Mouse (Mus musculus): ENCODE data around the gene Osbpl10. TPM values are rescaled to one million over a fixed set of nuclear protein-coding genes. Genes with fewer than 3 reads are reported as not detected.
"Not testable (repeated sequence)": the region's sequence is repeated elsewhere in the genome, so short reads cannot be mapped to it uniquely, and the experiment has no call there.

Gene Osbpl10
- polyA plus RNA-seq, 1 experiment from 2014 or later = 2.8 TPM

- no peak overlapping the region for H3K9ac ChIP-seq
- ATAC-seq (ENCODE audit: insufficient number of reproducible peaks, low FRiP score, low TSS enrichment, low read depth) = no peak
- no peak overlapping the region for H3K4me3 ChIP-seq (replicated peaks)
- WGBS = 64% methylated on average over 6 of the region's 6 CpGs
- no peak overlapping the region for H3K4me2 ChIP-seq (replicated peaks)
- no peaks in the 10 kb centered on the region for H3K36me3 ChIP-seq
- H3K27ac ChIP-seq (replicated peaks) = no peak overlapping the region
- H3K9me3 ChIP-seq (replicated peaks) = no peaks in the 10 kb centered on the region; the same call in 1 of the 2 replicates
- H3K27me3 ChIP-seq = no peaks in the 10 kb centered on the region
- H3K4me1 ChIP-seq = peaks cover 9% of the 10 kb centered on the region
Measured at GRCm38 (mm10) chr9:115007776-115008175, 29.4 kb downstream of the Osbpl10 start.

GRCm38 (mm10) chr9:115008194-115008593 lies 29.8 kb downstream of the Osbpl10 start:
- Histone ChIP-seq H3K4me3 (replicated peaks) (no peak overlapping the region), H3K36me3 (no peaks in the 10 kb centered on the region), H3K9ac (no peak overlapping the region), H3K27me3 (no peaks in the 10 kb centered on the region), H3K4me1 (peaks cover 9% of the 10 kb centered on the region), H3K4me2 (replicated peaks) (no peak overlapping the region), H3K9me3 (replicated peaks) (no peaks in the 10 kb centered on the region; the same call in 1 of the 2 replicates), H3K27ac (replicated peaks) (no peak overlapping the region)
- no peak for ATAC-seq (ENCODE audit: insufficient number of reproducible peaks, low FRiP score, low TSS enrichment, low read depth)
- 81% methylated on average over 7 of the region's 7 CpGs for WGBS

GRCm38 (mm10) chr9:115012367-115012766 lies 34.0 kb downstream of the Osbpl10 start:
- WGBS = 52% methylated on average over 12 of the region's 12 CpGs
- Histone ChIP-seq H3K4me1 (peaks cover 9% of the 10 kb centered on the region; the same call in 1 of the 2 replicates), H3K27ac (replicated peaks) (no peak overlapping the region), H3K27me3 (no peaks in the 10 kb centered on the region), H3K9me3 (replicated peaks) (no peaks in the 10 kb centered on the region; the same call in 1 of the 2 replicates), H3K9ac (no peak overlapping the region), H3K4me2 (replicated peaks) (no peak overlapping the region), H3K36me3 (no peaks in the 10 kb centered on the region), H3K4me3 (replicated peaks) (no peak overlapping the region)
- no peak for ATAC-seq (ENCODE audit: insufficient number of reproducible peaks, low FRiP score, low TSS enrichment, low read depth)

GRCm38 (mm10) chr9:115020141-115020540 lies 41.8 kb downstream of the Osbpl10 start:
- no peak overlapping the region for H3K4me2 ChIP-seq (replicated peaks)
- WGBS = 88% methylated on average over 7 of the region's 7 CpGs
- ATAC-seq (ENCODE audit: insufficient number of reproducible peaks, low FRiP score, low TSS enrichment, low read depth) = no peak
- H3K4me3 ChIP-seq (replicated peaks) = no peak overlapping the region
- no peaks in the 10 kb centered on the region for H3K9me3 ChIP-seq (replicated peaks)
- no peak overlapping the region for H3K27ac ChIP-seq (replicated peaks)
- H3K27me3 ChIP-seq = no peaks in the 10 kb centered on the region
- H3K36me3 ChIP-seq = no peaks in the 10 kb centered on the region
- H3K9ac ChIP-seq = no peak overlapping the region
- no peaks in the 10 kb centered on the region for H3K4me1 ChIP-seq

- 92% methylated on average over 2 of the region's 2 CpGs for WGBS
- no peaks in the 10 kb centered on the region for H3K36me3 ChIP-seq
Measured at GRCm38 (mm10) chr9:115021419-115021818, 43.0 kb downstream of the Osbpl10 start.

GRCm38 (mm10) chr9:115023137-115023536 lies 44.8 kb downstream of the Osbpl10 start:
- 83% methylated on average over 3 of the region's 3 CpGs for WGBS
- Histone ChIP-seq H3K27ac (replicated peaks) (no peak overlapping the region), H3K27me3 (no peaks in the 10 kb centered on the region), H3K4me1 (no peaks in the 10 kb centered on the region), H3K4me2 (replicated peaks) (no peak overlapping the region), H3K9ac (no peak overlapping the region), H3K9me3 (replicated peaks) (no peaks in the 10 kb centered on the region), H3K4me3 (replicated peaks) (no peak overlapping the region), H3K36me3 (no peaks in the 10 kb centered on the region)
- no peak for ATAC-seq (ENCODE audit: insufficient number of reproducible peaks, low FRiP score, low TSS enrichment, low read depth)

More at GRCm38 (mm10) chr9:115021419-115021818, 43.0 kb downstream of the Osbpl10 start:
- Histone ChIP-seq H3K4me1 (no peaks in the 10 kb centered on the region), H3K4me3 (replicated peaks) (no peak overlapping the region), H3K27ac (replicated peaks) (no peak overlapping the region), H3K27me3 (no peaks in the 10 kb centered on the region), H3K9ac (no peak overlapping the region), H3K4me2 (replicated peaks) (no peak overlapping the region), H3K9me3 (replicated peaks) (no peaks in the 10 kb centered on the region)
- ATAC-seq (ENCODE audit: insufficient number of reproducible peaks, low FRiP score, low TSS enrichment, low read depth) = no peak

- no peak overlapping the region for H3K27ac ChIP-seq (replicated peaks)
- H3K9me3 ChIP-seq (replicated peaks) = no peaks in the 10 kb centered on the region
- H3K27me3 ChIP-seq = no peaks in the 10 kb centered on the region
- H3K36me3 ChIP-seq = no peaks in the 10 kb centered on the region
- no peak overlapping the region for H3K4me3 ChIP-seq (replicated peaks)
- ATAC-seq (ENCODE audit: insufficient number of reproducible peaks, low FRiP score, low TSS enrichment, low read depth) = no peak
- no peak overlapping the region for H3K4me2 ChIP-seq (replicated peaks)
- H3K4me1 ChIP-seq = no peaks in the 10 kb centered on the region
- H3K9ac ChIP-seq = no peak overlapping the region
- 83% methylated on average over 10 of the region's 10 CpGs for WGBS
Measured at GRCm38 (mm10) chr9:115023708-115024383, 45.5 kb downstream of the Osbpl10 start.

- Histone ChIP-seq H3K27ac (replicated peaks) (no peak overlapping the region), H3K4me2 (replicated peaks) (no peak overlapping the region), H3K4me1 (no peaks in the 10 kb centered on the region), H3K9me3 (replicated peaks) (no peaks in the 10 kb centered on the region), H3K27me3 (no peaks in the 10 kb centered on the region), H3K9ac (no peak overlapping the region), H3K36me3 (no peaks in the 10 kb centered on the region), H3K4me3 (replicated peaks) (no peak overlapping the region)
- ATAC-seq (ENCODE audit: insufficient number of reproducible peaks, low FRiP score, low TSS enrichment, low read depth) = no peak
- WGBS = 20% methylated on average over 3 of the region's 3 CpGs
Measured at GRCm38 (mm10) chr9:115029307-115029706, 50.9 kb downstream of the Osbpl10 start.

- Histone ChIP-seq H3K27me3 (no peaks in the 10 kb centered on the region), H3K9ac (no peak overlapping the region), H3K4me1 (no peaks in the 10 kb centered on the region), H3K4me2 (replicated peaks) (no peak overlapping the region), H3K9me3 (replicated peaks) (no peaks in the 10 kb centered on the region), H3K27ac (replicated peaks) (no peak overlapping the region), H3K4me3 (replicated peaks) (no peak overlapping the region), H3K36me3 (no peaks in the 10 kb centered on the region)
- no peak for ATAC-seq (ENCODE audit: insufficient number of reproducible peaks, low FRiP score, low TSS enrichment, low read depth)
- WGBS = 79% methylated on average over 4 of the region's 4 CpGs
Measured at GRCm38 (mm10) chr9:115030581-115030980, 52.2 kb downstream of the Osbpl10 start.

GRCm38 (mm10) chr9:115031046-115031445 lies 52.7 kb downstream of the Osbpl10 start:
- not testable (repeated sequence) for ATAC-seq (ENCODE audit: insufficient number of reproducible peaks, low FRiP score, low TSS enrichment, low read depth); H3K4me3 ChIP-seq (replicated peaks); H3K27ac ChIP-seq (replicated peaks); H3K36me3 ChIP-seq; H3K4me1 ChIP-seq; H3K4me2 ChIP-seq (replicated peaks); H3K9ac ChIP-seq; H3K27me3 ChIP-seq; H3K9me3 ChIP-seq (replicated peaks)
- WGBS = 100% methylated on average over 1 of the region's 1 CpGs

- Histone ChIP-seq H3K4me2 (replicated peaks) (no peak overlapping the region), H3K27ac (replicated peaks) (no peak overlapping the region), H3K4me1 (no peaks in the 10 kb centered on the region), H3K9me3 (replicated peaks) (no peaks in the 10 kb centered on the region), H3K36me3 (no peaks in the 10 kb centered on the region), H3K4me3 (replicated peaks) (no peak overlapping the region), H3K27me3 (no peaks in the 10 kb centered on the region), H3K9ac (no peak overlapping the region)
- ATAC-seq (ENCODE audit: insufficient number of reproducible peaks, low FRiP score, low TSS enrichment, low read depth) = no peak
- 85% methylated on average over 7 of the region's 7 CpGs for WGBS
Measured at GRCm38 (mm10) chr9:115032786-115033185, 54.4 kb downstream of the Osbpl10 start.

- H3K9me3 ChIP-seq (replicated peaks) = no peaks in the 10 kb centered on the region
- H3K4me1 ChIP-seq = 0 out of 2 replicates have a peak, but pooled peaks cover 7% of the 10 kb centered on the region
- H3K27ac ChIP-seq (replicated peaks) = no peak overlapping the region
- no peak overlapping the region for H3K4me3 ChIP-seq (replicated peaks)
- no peak overlapping the region for H3K9ac ChIP-seq
- H3K4me2 ChIP-seq (replicated peaks) = no peak overlapping the region
- H3K27me3 ChIP-seq = no peaks in the 10 kb centered on the region
- 66% methylated on average over 6 of the region's 6 CpGs for WGBS
- no peak for ATAC-seq (ENCODE audit: insufficient number of reproducible peaks, low FRiP score, low TSS enrichment, low read depth)
- no peaks in the 10 kb centered on the region for H3K36me3 ChIP-seq
Measured at GRCm38 (mm10) chr9:115034271-115034670, 55.9 kb downstream of the Osbpl10 start.

Measured in embryonic facial prominence, embryonic 15.5 days (tissue).